Mouse (Mus musculus) MEL (cell line): Measurements from ENCODE around the gene Arl15. TPM values are rescaled to one million over a fixed set of nuclear protein-coding genes. Genes with fewer than 3 reads are reported as not detected.
A peak's percentile ranks its signal among the peaks of the same experiment; 100 is the strongest.

ENCODE experiments used
- DNase-seq: peaks from one replicate; pipeline ENCODE4 v3.0.0; 2011; ENCODE audit warnings: low read depth, low spot score
- H3K27ac ChIP-seq: 2 replicates; pipeline ENCODE4 v1.5.1; 2012; ENCODE audit warnings: low read depth, mild to moderate bottlenecking, control low read depth, low read length, moderate library complexity; ENCODE audit not compliant: control insufficient read depth
- H3K27me3 ChIP-seq, 2 experiments: fragments of 150-350 bp in 1 of 2; sonication (generic) in 1 of 2; 2 replicates each; pipeline ENCODE4 v1.6.1; 2012; ENCODE audit warnings: low read length in 2 of 2, mild to moderate bottlenecking in 2 of 2, improper control_type of control experiment in 1 of 2, moderate library complexity in 1 of 2; ENCODE audit not compliant: insufficient read depth in 2 of 2, control insufficient read depth in 1 of 2
- H3K36me3 ChIP-seq, 2 experiments: 2 replicates each; pipeline ENCODE4 v1.6.1; 2012 to 2014; ENCODE audit warnings: low read length in 2 of 2, improper control_type of control experiment in 1 of 2, inconsistent platforms in 1 of 2, mild to moderate bottlenecking in 1 of 2; ENCODE audit not compliant: insufficient read depth in 2 of 2, control insufficient read depth in 1 of 2
- H3K4me1 ChIP-seq, 2 experiments: fragments of 150-350 bp in 1 of 2; sonication (generic) in 1 of 2; 2 replicates each; pipeline ENCODE4 v1.6.1; 2012; ENCODE audit warnings: low read length in 2 of 2, improper control_type of control experiment in 1 of 2, mild to moderate bottlenecking in 1 of 2; ENCODE audit not compliant: insufficient read depth in 2 of 2, control insufficient read depth in 1 of 2
- H3K4me3 ChIP-seq, 2 experiments: fragments of 150-350 bp in 1 of 2; sonication (generic) in 1 of 2; 2 replicates each; pipeline ENCODE4 v1.5.1; 2012; ENCODE audit warnings: low read depth in 2 of 2, low read length in 2 of 2, mild to moderate bottlenecking in 2 of 2, moderate library complexity in 2 of 2, control low read depth in 1 of 2, improper control_type of control experiment in 1 of 2; ENCODE audit not compliant: control insufficient read depth in 1 of 2, insufficient read depth in 1 of 2
- H3K79me2 ChIP-seq: 2 replicates; pipeline ENCODE4 v1.6.1; 2012; ENCODE audit warnings: mild to moderate bottlenecking, low read length, moderate library complexity; ENCODE audit not compliant: control insufficient read depth, poor library complexity, insufficient read depth
- H3K9ac ChIP-seq: 2 replicates; pipeline ENCODE4 v1.6.1; 2012; ENCODE audit warnings: low read depth, mild to moderate bottlenecking, control low read depth, low read length, moderate library complexity; ENCODE audit not compliant: control insufficient read depth, poor library complexity, severe bottlenecking
- H3K9me3 ChIP-seq: fragments of 150-350 bp; sonication (generic); replicated peaks from 2 replicates; pipeline ENCODE4 v1.6.1; 2012; ENCODE audit warnings: mild to moderate bottlenecking, low read length, improper control_type of control experiment, moderate library complexity; ENCODE audit not compliant: insufficient read depth
- BHLHE40 ChIP-seq: IDR thresholded peaks from 2 replicates; pipeline ENCODE4 v1.6.1; 2012; ENCODE audit warnings: low read depth, mild to moderate bottlenecking, inconsistent platforms, low read length, improper control_type of control experiment, borderline replicate concordance
- CHD1 ChIP-seq: IDR thresholded peaks from 2 replicates; pipeline ENCODE4 v1.6.1; 2012; ENCODE audit warnings: low read depth, mild to moderate bottlenecking, inconsistent platforms, low read length, improper control_type of control experiment
- CHD2 ChIP-seq: IDR thresholded peaks from 2 replicates; pipeline ENCODE4 v1.6.1; 2011; ENCODE audit warnings: low read length, improper control_type of control experiment
- CTCF ChIP-seq, 3 experiments: IDR thresholded peaks in 2 of 3; conservative IDR thresholded peaks in 1 of 3; 2 replicates each; pipeline ENCODE4 v1.5.1; 2011 to 2012; ENCODE audit warnings: low read length in 3 of 3, low read depth in 2 of 3, mild to moderate bottlenecking in 2 of 3, improper control_type of control experiment in 1 of 3, inconsistent platforms in 1 of 3, mixed read lengths in 1 of 3, moderate library complexity in 1 of 3; ENCODE audit not compliant: control insufficient read depth in 1 of 3, insufficient read depth in 1 of 3, poor library complexity in 1 of 3, severe bottlenecking in 1 of 3
- E2F4 ChIP-seq: IDR thresholded peaks from 2 replicates; pipeline ENCODE4 v1.6.1; 2011; ENCODE audit warnings: low read depth, low read length, improper control_type of control experiment, borderline replicate concordance
- ELF1 ChIP-seq: IDR thresholded peaks from 2 replicates; pipeline ENCODE4 v1.6.1; 2014; ENCODE audit warnings: low read depth, mild to moderate bottlenecking, inconsistent platforms, low read length, improper control_type of control experiment, moderate library complexity
- EP300 ChIP-seq, 2 experiments: IDR thresholded peaks; 2 replicates each; pipeline ENCODE4 v1.6.1; 2011; ENCODE audit warnings: improper control_type of control experiment in 2 of 2, low read length in 2 of 2, low read depth in 1 of 2, mild to moderate bottlenecking in 1 of 2
- ETS1 ChIP-seq: IDR thresholded peaks from 2 replicates; pipeline ENCODE4 v1.6.1; 2012; ENCODE audit warnings: low read depth, mild to moderate bottlenecking, inconsistent platforms, low read length, improper control_type of control experiment, moderate library complexity
- KAT2A ChIP-seq: conservative IDR thresholded peaks from 2 replicates; pipeline ENCODE4 v1.6.1; 2012; ENCODE audit warnings: low read depth, low read length, improper control_type of control experiment, inconsistent platforms
- MAFK ChIP-seq: IDR thresholded peaks from 2 replicates; pipeline ENCODE4 v1.6.1; 2011; ENCODE audit warnings: low read depth, mild to moderate bottlenecking, low read length, improper control_type of control experiment, borderline replicate concordance
- MAX ChIP-seq: IDR thresholded peaks from 2 replicates; pipeline ENCODE4 v1.6.1; 2011; ENCODE audit warnings: low read length, improper control_type of control experiment
- MXI1 ChIP-seq: IDR thresholded peaks from 2 replicates; pipeline ENCODE4 v1.6.1; 2011; ENCODE audit warnings: mild to moderate bottlenecking, low read depth, low read length, improper control_type of control experiment
- MYB ChIP-seq: IDR thresholded peaks from 2 replicates; pipeline ENCODE4 v1.6.1; 2011; ENCODE audit warnings: mild to moderate bottlenecking, low read depth, low read length, improper control_type of control experiment
- MYC ChIP-seq: IDR thresholded peaks from 2 replicates; pipeline ENCODE4 v1.6.1; 2011; ENCODE audit warnings: low read depth, mild to moderate bottlenecking, low read length, improper control_type of control experiment, moderate library complexity
- NELFE ChIP-seq: IDR thresholded peaks from 2 replicates; pipeline ENCODE4 v1.6.1; 2011; ENCODE audit warnings: low read depth, low read length, improper control_type of control experiment
- NRF1 ChIP-seq: IDR thresholded peaks from 2 replicates; pipeline ENCODE4 v1.6.1; 2014; ENCODE audit warnings: low read depth, mild to moderate bottlenecking, inconsistent platforms, low read length, improper control_type of control experiment, moderate library complexity; ENCODE audit not compliant: poor library complexity, insufficient read depth, severe bottlenecking
- POLR2AphosphoS2 ChIP-seq: IDR thresholded peaks from 2 replicates; pipeline ENCODE4 v1.6.1; 2011; ENCODE audit warnings: low read length, improper control_type of control experiment
- POLR2AphosphoS5 ChIP-seq: IDR thresholded peaks from 2 replicates; pipeline ENCODE4 v1.6.1; 2012; ENCODE audit warnings: low read depth, borderline replicate concordance, mild to moderate bottlenecking, inconsistent platforms, low read length, moderate library complexity, mixed read lengths
- RAD21 ChIP-seq: IDR thresholded peaks from 2 replicates; pipeline ENCODE4 v1.6.1; 2011; ENCODE audit warnings: mild to moderate bottlenecking, low read depth, low read length, improper control_type of control experiment
- RCOR1 ChIP-seq: IDR thresholded peaks from 2 replicates; pipeline ENCODE4 v1.6.1; 2012; ENCODE audit warnings: low read depth, mild to moderate bottlenecking, inconsistent platforms, low read length, improper control_type of control experiment
- SIN3A ChIP-seq: IDR thresholded peaks from 2 replicates; pipeline ENCODE4 v1.6.1; 2012; ENCODE audit warnings: low read length, improper control_type of control experiment, inconsistent platforms
- SMC3 ChIP-seq: IDR thresholded peaks from 2 replicates; pipeline ENCODE4 v1.6.1; 2011; ENCODE audit warnings: low read depth, low read length, improper control_type of control experiment
- TAL1 ChIP-seq: IDR thresholded peaks from 2 replicates; pipeline ENCODE4 v1.6.1; 2012; ENCODE audit warnings: mild to moderate bottlenecking, inconsistent platforms, low read length, moderate library complexity, mixed read lengths
- TBP ChIP-seq: IDR thresholded peaks from 2 replicates; pipeline ENCODE4 v1.8.0; 2011; ENCODE audit warnings: low read depth, low read length, improper control_type of control experiment
- UBTF ChIP-seq: IDR thresholded peaks from 2 replicates; pipeline ENCODE4 v1.6.1; 2012; ENCODE audit warnings: low read depth, mild to moderate bottlenecking, inconsistent platforms, low read length, improper control_type of control experiment, moderate library complexity, borderline replicate concordance; ENCODE audit not compliant: insufficient read depth
- USF2 ChIP-seq, 2 experiments: IDR thresholded peaks; 2 replicates each; pipeline ENCODE4 v1.6.1; 2011 to 2012; ENCODE audit warnings: improper control_type of control experiment in 2 of 2, low read length in 2 of 2, borderline replicate concordance in 1 of 2, inconsistent platforms in 1 of 2, low read depth in 1 of 2, mild to moderate bottlenecking in 1 of 2; ENCODE audit not compliant: insufficient read depth in 1 of 2
- ZC3H11A ChIP-seq: IDR thresholded peaks from 2 replicates; pipeline ENCODE4 v1.6.1; 2012; ENCODE audit warnings: low read depth, mild to moderate bottlenecking, inconsistent platforms, low read length, improper control_type of control experiment
- ZKSCAN1 ChIP-seq: IDR thresholded peaks from 2 replicates; pipeline ENCODE4 v1.6.1; 2012; ENCODE audit warnings: low read depth, mild to moderate bottlenecking, inconsistent platforms, low read length, improper control_type of control experiment, moderate library complexity
- ZMIZ1 ChIP-seq: IDR thresholded peaks from 2 replicates; pipeline ENCODE4 v1.6.1; 2012; ENCODE audit warnings: low read depth, mild to moderate bottlenecking, inconsistent platforms, low read length, improper control_type of control experiment, moderate library complexity
- polyA plus RNA-seq, 2 experiments: library from polyadenylated mRNA; stranded (reverse) in 1 of 2; unstranded in 1 of 2; fragments of >175 nt in 1 of 2; fragments of >200 nt in 1 of 2; gene quantifications; 2 replicates each; pipeline versions ENCODE4 v1.2.1 to v1.2.4; 2012; ENCODE audit warnings: low replicate concordance in 2 of 2, low read depth in 1 of 2; ENCODE audit not compliant: insufficient read length in 2 of 2, insufficient read depth in 1 of 2, missing spikeins in 1 of 2
- total RNA-seq: library from RNA; depleted of rRNA; stranded (reverse); fragments of 300-350 nt; gene quantifications from 2 replicates; pipeline ENCODE4 v1.2.3, GENCODE M21; 2012

The Arl15 gene
- total and polyA plus RNA-seq, 3 experiments, result 3.6 to 5.8 TPM; not detected in 1

- peak; percentile 86 for DNase-seq
These were observed 71.5 kb downstream of the Arl15 start for GRCm38 (mm10) chr13:113865806-113866205.

GRCm38 (mm10) chr13:113867736-113868135 is 73.4 kb downstream of the Arl15 start:
- H3K79me2 ChIP-seq, result no peaks in the 10 kb centered on the region
- no peaks in the 10 kb centered on the region for H3K27me3 ChIP-seq
- H3K4me3 ChIP-seq, result no peak overlapping the region
- peaks cover 7 to 11% of the 10 kb centered on the region in 2 experiments for H3K4me1 ChIP-seq
- TF ChIP-seq SMC3 (peak; percentile 44; the same call in 1 of the 2 replicates), EP300 (IDR thresholded peaks at IDR 0.05; ENCODE audit: low read depth in 1 of 2, low read length in 2 of 2) (no peak), RAD21 (peak; percentile 32), CTCF (IDR thresholded peaks at IDR 0.05 in 2 of 3, conservative IDR thresholded peaks at IDR 0.05 in 1 of 3; ENCODE audit: control insufficient read depth in 1 of 3, insufficient read depth in 1 of 3, low read depth in 2 of 3, low read length in 3 of 3, poor library complexity in 1 of 3, severe bottlenecking in 1 of 3) (peak in 2 of 3 experiments; percentile 40 to 70; a peak in 4 of 6 replicates)
- TF ChIP-seq, all 39 proteins: peak for 3
- H3K9me3 ChIP-seq, result no peaks in the 10 kb centered on the region
- no peak overlapping the region for H3K9ac ChIP-seq
- peaks cover 0 to 11% of the 10 kb centered on the region in 2 experiments; a peak in 2 of 4 replicates for H3K36me3 ChIP-seq
- peak; percentile 69 for DNase-seq
- no peak overlapping the region for H3K27ac ChIP-seq

More at GRCm38 (mm10) chr13:113865806-113866205, 71.5 kb downstream of the Arl15 start:
- Histone ChIP-seq H3K79me2 (no peaks in the 10 kb centered on the region), H3K9me3 (no peaks in the 10 kb centered on the region), H3K9ac (peak overlapping the region; percentile 50), H3K27ac (peak overlapping the region; percentile 78), H3K4me3 (peak overlapping the region; percentile 52 to 58), H3K4me1 (peaks cover 10 to 16% of the 10 kb centered on the region in 2 experiments), H3K36me3 (peaks cover 0 to 15% of the 10 kb centered on the region in 2 experiments; a peak in 2 of 4 replicates), H3K27me3 (no peaks in the 10 kb centered on the region)
- TF ChIP-seq SIN3A, result no peak
- no peak for TF ChIP-seq CHD1
- no peak for TF ChIP-seq TAL1
- peak; percentile 39; the same call in 1 of the 2 replicates for TF ChIP-seq TBP
- no peak for TF ChIP-seq CHD2
- no peak for TF ChIP-seq MAFK
- no peak for TF ChIP-seq MYB
- TF ChIP-seq NRF1, result no peak
- TF ChIP-seq RAD21, result peak; percentile 74
- TF ChIP-seq ETS1, result no peak
- TF ChIP-seq BHLHE40, result no peak
- TF ChIP-seq EP300 (IDR thresholded peaks at IDR 0.05; ENCODE audit: low read depth in 1 of 2, low read length in 2 of 2), result no peak
- no peak for TF ChIP-seq POLR2AphosphoS2
- TF ChIP-seq ZC3H11A, result peak; percentile 73
- no peak for TF ChIP-seq MYC
- no peak for TF ChIP-seq MXI1
- TF ChIP-seq ZKSCAN1, result no peak
- TF ChIP-seq NELFE, result no peak
- TF ChIP-seq ELF1, result no peak
- TF ChIP-seq POLR2AphosphoS5, result no peak
- TF ChIP-seq MAX, result no peak
- TF ChIP-seq UBTF, result no peak
- peak; percentile 84 to 93 (median 88) for TF ChIP-seq CTCF (IDR thresholded peaks at IDR 0.05 in 2 of 3, conservative IDR thresholded peaks at IDR 0.05 in 1 of 3; ENCODE audit: control insufficient read depth in 1 of 3, insufficient read depth in 1 of 3, low read depth in 2 of 3, low read length in 3 of 3, poor library complexity in 1 of 3, severe bottlenecking in 1 of 3)
- TF ChIP-seq ZMIZ1, result no peak
- TF ChIP-seq USF2 (IDR thresholded peaks at IDR 0.05; ENCODE audit: borderline replicate concordance in 1 of 2, insufficient read depth in 1 of 2, low read depth in 1 of 2, low read length in 2 of 2), result no peak
- no peak for TF ChIP-seq E2F4
- TF ChIP-seq RCOR1, result no peak
- peak; percentile 93 for TF ChIP-seq SMC3
- TF ChIP-seq KAT2A, result no peak
